Mouse (Mus musculus) stomach, embryonic 16.5 days (tissue): Measurements from ENCODE around the gene Ntng1. TPM values are rescaled to one million over a fixed set of nuclear protein-coding genes. Genes with fewer than 3 reads are reported as not detected.

Source experiments
- ATAC-seq: fragments of 200-750 bp; cut with Nextera tagmentation; 2 replicates; pipeline ENCODE4 v1.8.0; 2017; ENCODE audit warnings: moderate number of reproducible peaks, moderate TSS enrichment; ENCODE audit not compliant: insufficient read depth, low FRiP score
- H3K27ac ChIP-seq: fragments of 300-500 bp; sonication (generic); 2 replicates; pipeline ENCODE4 v1.5.1; 2014; ENCODE audit warnings: low read length
- H3K27me3 ChIP-seq: fragments of 300-500 bp; sonication (generic); 2 replicates; pipeline ENCODE4 v1.6.1; 2014; ENCODE audit warnings: low read length, control low read depth, mixed read lengths; ENCODE audit not compliant: control insufficient read depth, insufficient read depth
- H3K36me3 ChIP-seq: fragments of 300-500 bp; sonication (generic); 2 replicates; pipeline ENCODE4 v1.6.1; 2014; ENCODE audit warnings: low read length; ENCODE audit not compliant: control insufficient read depth, insufficient read depth
- H3K4me1 ChIP-seq: fragments of 300-500 bp; sonication (generic); 2 replicates; pipeline ENCODE4 v1.6.1; 2014; ENCODE audit warnings: low read length, control low read depth, mixed read lengths; ENCODE audit not compliant: control insufficient read depth, insufficient read depth
- H3K4me2 ChIP-seq: fragments of 300-500 bp; sonication (generic); 2 replicates; pipeline ENCODE4 v1.6.1; 2014; ENCODE audit warnings: low read depth, low read length, mixed read lengths
- H3K4me3 ChIP-seq: fragments of 300-500 bp; sonication (generic); replicated peaks from 2 replicates; pipeline ENCODE4 v1.5.1; 2014; ENCODE audit warnings: mild to moderate bottlenecking, low read length
- H3K9ac ChIP-seq: fragments of 300-500 bp; sonication (generic); 2 replicates; pipeline ENCODE4 v1.6.1; 2014; ENCODE audit warnings: low read length
- H3K9me3 ChIP-seq: fragments of 300-500 bp; sonication (generic); replicated peaks from 2 replicates; pipeline ENCODE4 v1.6.1; 2016; ENCODE audit warnings: low read length, control low read depth; ENCODE audit not compliant: control insufficient read depth
- WGBS: fragments of 180-500 bp; shearing (Covaris S2); extraction: QIAGEN DNeasy Blood & Tissue Kit; methylation state at CpG from one replicate; pipeline ENCODE4 v1.1.7; 2014; 5-methylcytosine and 5-hydroxymethylcytosine counted together
- polyA plus RNA-seq: library from polyadenylated mRNA; unstranded; fragments of >200 nt; fragmentation: Nextera tagmentation; extraction: Ambion mirVana; gene quantifications from 2 replicates; pipeline ENCODE4 v1.2.1, GENCODE M21; 2015

Gene Ntng1
- polyA plus RNA-seq, 1 experiment from 2014 or later: 3.0 TPM

DNA sequence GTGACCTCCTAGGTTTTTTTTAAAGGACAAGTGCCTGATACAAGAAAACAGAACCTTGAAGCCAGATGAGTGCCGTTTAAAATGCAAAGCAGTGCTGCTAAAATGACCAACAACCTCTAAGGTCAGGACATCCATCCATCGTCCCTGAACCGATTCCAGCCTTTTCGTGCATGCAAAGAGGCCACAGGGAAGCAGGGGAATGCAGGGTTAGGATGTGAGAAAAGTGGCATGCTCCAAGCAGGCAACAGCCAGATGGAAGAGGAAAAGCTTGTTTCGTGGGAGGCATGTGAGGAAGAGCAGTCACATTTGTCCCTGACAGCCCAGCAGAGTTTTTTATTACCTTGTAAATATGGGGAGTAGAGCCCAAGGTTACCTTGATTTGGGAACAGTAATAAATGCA, 360.6 kb downstream of the Ntng1 start:
- Histone ChIP-seq H3K27me3 (no peaks in the 10 kb centered on the region), H3K4me2 (peak overlapping the region; percentile 77; the same call in 1 of the 2 replicates), H3K9ac (no peak overlapping the region), H3K9me3 (no peaks in the 10 kb centered on the region), H3K4me3 (no peak overlapping the region), H3K4me1 (0 out of 2 replicates have a peak, but pooled peaks cover 4% of the 10 kb centered on the region), H3K36me3 (no peaks in the 10 kb centered on the region), H3K27ac (no peak overlapping the region)
- WGBS: 34% methylated on average over 5 of the region's 5 CpGs
- no peak for ATAC-seq

DNA sequence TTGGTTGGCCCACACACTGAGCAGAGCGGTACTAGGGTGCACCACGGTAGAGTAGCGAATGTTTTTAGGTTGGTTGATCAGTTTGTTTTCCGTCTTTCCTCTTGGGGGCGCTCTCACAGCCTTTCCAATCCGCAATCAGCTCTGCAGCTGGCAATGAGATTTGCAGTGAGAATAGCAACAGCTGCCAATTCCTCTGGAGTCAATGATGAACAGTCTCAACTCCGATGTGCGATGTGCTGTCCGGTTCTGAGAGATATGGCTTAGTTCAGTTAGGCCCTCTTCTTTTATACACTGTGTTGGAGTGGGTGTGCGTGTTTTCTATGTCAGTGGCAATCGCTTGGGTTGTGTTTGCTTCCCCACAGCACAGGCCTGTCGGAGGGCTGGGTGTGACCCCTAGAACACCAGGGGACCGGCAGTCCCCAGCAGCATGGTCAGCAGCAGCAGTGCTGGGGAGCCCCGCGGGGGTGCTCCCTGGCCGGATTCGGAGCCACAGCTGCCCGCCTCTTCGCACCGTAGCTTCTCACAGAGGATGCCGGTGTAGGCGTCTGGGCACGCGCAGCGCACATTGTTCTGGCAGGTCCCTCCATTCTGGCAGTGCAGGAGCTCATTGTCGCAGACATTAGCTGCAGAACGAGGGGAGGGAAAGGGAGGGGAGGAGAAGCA, 361.4 kb downstream of the Ntng1 start:
- Histone ChIP-seq H3K27me3 (no peaks in the 10 kb centered on the region), H3K9ac (peak overlapping the region; percentile 69), H3K4me3 (peak overlapping the region; percentile 44), H3K4me1 (0 out of 2 replicates have a peak, but pooled peaks cover 4% of the 10 kb centered on the region), H3K36me3 (no peaks in the 10 kb centered on the region), H3K27ac (no peak overlapping the region), H3K9me3 (no peaks in the 10 kb centered on the region), H3K4me2 (peak overlapping the region; percentile 77)
- peak; percentile 80; the same call in 1 of the 2 replicates for ATAC-seq
- 5% methylated on average over 27 of the region's 27 CpGs for WGBS

DNA sequence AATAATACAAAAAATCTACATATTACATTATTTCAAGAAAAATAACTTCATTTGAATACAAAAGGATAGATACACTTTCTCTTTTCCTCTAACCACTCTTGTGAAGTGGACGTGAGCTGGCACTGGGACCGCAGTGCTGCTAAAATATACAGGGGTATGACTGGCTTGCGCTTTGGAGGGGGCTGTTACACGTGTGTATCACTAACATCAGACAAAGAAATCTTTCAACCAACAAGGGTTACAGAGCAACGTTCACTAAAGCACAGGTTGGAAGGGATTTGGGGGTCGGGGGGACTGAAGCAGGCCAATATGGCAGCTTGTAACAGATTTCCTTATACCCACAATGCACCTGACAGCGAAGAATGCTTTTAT, 361.9 kb downstream of the Ntng1 start:
- no peak for ATAC-seq
- no peak overlapping the region for H3K9ac ChIP-seq
- peak overlapping the region; percentile 44; the same call in 1 of the 2 replicates for H3K4me3 ChIP-seq

DNA sequence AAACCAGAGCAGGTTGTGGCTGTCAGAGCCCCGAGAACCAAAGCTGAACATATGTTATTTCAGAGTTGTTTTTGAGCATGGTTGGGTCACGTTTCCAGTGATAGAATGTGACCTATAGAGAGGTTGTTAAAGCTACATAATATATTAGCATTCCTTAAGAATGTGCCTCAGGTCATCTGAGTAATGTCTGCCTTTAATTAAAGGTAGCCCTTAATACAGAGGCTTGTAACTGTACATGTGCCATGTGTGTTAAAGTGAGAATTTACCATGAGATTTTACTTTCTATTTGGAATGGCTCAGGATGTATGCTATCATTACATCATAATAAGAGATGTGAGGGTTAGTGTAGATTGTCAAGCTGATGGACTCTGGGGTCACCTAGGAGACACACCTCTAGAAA, 368.6 kb downstream of the Ntng1 start:
- Histone ChIP-seq H3K9me3 (no peaks in the 10 kb centered on the region), H3K36me3 (no peaks in the 10 kb centered on the region), H3K4me2 (no peak overlapping the region), H3K4me3 (no peak overlapping the region), H3K4me1 (no peaks in the 10 kb centered on the region), H3K27me3 (no peaks in the 10 kb centered on the region), H3K27ac (no peak overlapping the region), H3K9ac (no peak overlapping the region)
- WGBS: 78% methylated on average over 2 of the region's 2 CpGs
- ATAC-seq: no peak

More for the DNA sequence above, 361.9 kb downstream of the Ntng1 start:
- Histone ChIP-seq H3K4me2 (peak overlapping the region; percentile 77), H3K27me3 (no peaks in the 10 kb centered on the region), H3K27ac (no peak overlapping the region), H3K36me3 (no peaks in the 10 kb centered on the region), H3K4me1 (0 out of 2 replicates have a peak, but pooled peaks cover 4% of the 10 kb centered on the region), H3K9me3 (no peaks in the 10 kb centered on the region)
- WGBS: 62% methylated on average over 7 of the region's 7 CpGs

GRCm38 (mm10) chr3:109772120-109772519, 371.7 kb downstream of the Ntng1 start:
- Histone ChIP-seq H3K9me3 (no peaks in the 10 kb centered on the region), H3K4me3 (no peak overlapping the region), H3K36me3 (no peaks in the 10 kb centered on the region), H3K9ac (no peak overlapping the region), H3K27ac (no peak overlapping the region), H3K4me2 (no peak overlapping the region), H3K27me3 (no peaks in the 10 kb centered on the region), H3K4me1 (no peaks in the 10 kb centered on the region)
- no peak for ATAC-seq
- WGBS: 85% methylated on average over 14 of the region's 14 CpGs

- no peaks in the 10 kb centered on the region for H3K4me1 ChIP-seq
- H3K27ac ChIP-seq: no peak overlapping the region
- 77% methylated on average over 3 of the region's 3 CpGs for WGBS
- no peaks in the 10 kb centered on the region for H3K9me3 ChIP-seq
- no peak for ATAC-seq
- no peaks in the 10 kb centered on the region for H3K36me3 ChIP-seq
- no peak overlapping the region for H3K4me2 ChIP-seq
- H3K4me3 ChIP-seq: no peak overlapping the region
- no peak overlapping the region for H3K9ac ChIP-seq
- no peaks in the 10 kb centered on the region for H3K27me3 ChIP-seq
Observed at GRCm38 (mm10) chr3:109766939-109767338, 376.9 kb downstream of the Ntng1 start.

DNA sequence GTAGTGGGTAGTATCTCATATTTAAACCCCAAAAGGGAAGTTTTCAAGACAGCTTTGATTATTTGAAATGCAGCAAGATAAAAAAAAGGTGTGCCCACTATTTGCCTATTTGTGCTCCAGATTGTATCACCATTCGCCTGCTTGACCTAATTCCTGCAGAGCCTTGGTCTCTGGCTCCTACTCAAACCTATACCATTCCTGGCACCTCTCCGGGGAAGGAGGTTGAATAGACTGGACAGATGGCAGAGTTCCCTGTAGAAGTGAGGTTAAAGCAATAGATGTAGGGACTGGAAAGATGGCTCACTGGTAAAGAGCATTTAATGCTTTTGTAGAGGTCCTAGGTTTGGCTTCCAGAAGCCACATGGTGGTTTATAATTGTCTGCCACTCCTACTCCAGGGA, 378.2 kb downstream of the Ntng1 start:
- no peak for ATAC-seq
- Histone ChIP-seq H3K4me1 (no peaks in the 10 kb centered on the region), H3K4me2 (no peak overlapping the region), H3K27ac (no peak overlapping the region), H3K27me3 (no peaks in the 10 kb centered on the region), H3K9ac (no peak overlapping the region), H3K36me3 (no peaks in the 10 kb centered on the region), H3K4me3 (no peak overlapping the region), H3K9me3 (no peaks in the 10 kb centered on the region)
- WGBS: 60% methylated on average over 2 of the region's 2 CpGs

DNA sequence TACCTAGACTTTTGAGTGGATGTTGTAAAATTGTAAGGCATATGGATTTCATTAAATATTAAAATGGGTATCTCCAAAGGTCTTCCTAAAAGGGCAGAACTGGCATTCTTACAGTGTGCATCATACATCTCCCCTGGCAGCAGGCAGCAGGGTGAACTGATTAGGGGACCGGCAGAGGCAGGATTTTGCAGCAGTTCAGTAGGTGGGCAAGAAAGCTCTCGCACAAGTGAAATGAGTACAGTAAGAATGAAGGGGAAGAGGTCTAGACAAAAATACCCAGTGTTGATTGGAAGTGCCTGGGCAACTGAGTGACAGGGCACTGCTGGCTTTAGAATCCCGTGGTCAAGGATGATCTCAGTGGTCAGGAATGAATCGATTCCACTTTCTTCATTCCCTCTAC, 378.7 kb downstream of the Ntng1 start:
- Histone ChIP-seq H3K4me3 (no peak overlapping the region), H3K9me3 (no peaks in the 10 kb centered on the region), H3K9ac (no peak overlapping the region), H3K27me3 (no peaks in the 10 kb centered on the region), H3K4me2 (no peak overlapping the region), H3K36me3 (no peaks in the 10 kb centered on the region), H3K4me1 (no peaks in the 10 kb centered on the region), H3K27ac (no peak overlapping the region)
- ATAC-seq: no peak
- WGBS: 55% methylated on average over 4 of the region's 4 CpGs

GRCm38 (mm10) chr3:109756426-109756825, 387.4 kb downstream of the Ntng1 start:
- H3K27ac ChIP-seq: no peak overlapping the region
- H3K4me2 ChIP-seq: no peak overlapping the region
- no peak for ATAC-seq
- no peaks in the 10 kb centered on the region for H3K36me3 ChIP-seq
- H3K27me3 ChIP-seq: no peaks in the 10 kb centered on the region
- H3K9me3 ChIP-seq: no peaks in the 10 kb centered on the region
- no peak overlapping the region for H3K4me3 ChIP-seq
- no peaks in the 10 kb centered on the region for H3K4me1 ChIP-seq
- H3K9ac ChIP-seq: no peak overlapping the region
- 83% methylated on average over 2 of the region's 2 CpGs for WGBS
